Mouse (Mus musculus) forebrain, embryonic 14.5 days (tissue): Measurements from ENCODE around the gene Gm2056. TPM values are rescaled to one million over a fixed set of nuclear protein-coding genes. Genes with fewer than 3 reads are reported as not detected.
"Not testable (repeated sequence)": the region's sequence is repeated elsewhere in the genome, so short reads cannot be mapped to it uniquely, and the experiment has no call there.

ENCODE experiments used
- ATAC-seq: fragments of 200-750 bp; cut with Nextera tagmentation; 2 replicates; pipeline ENCODE4 v1.8.0; 2017; ENCODE audit warnings: mild to moderate bottlenecking, moderate library complexity
- DNase-seq: peaks from one replicate; pipeline ENCODE4 v3.0.0-alpha.2; 2015; ENCODE audit warnings: low spot score
- H3K27ac ChIP-seq: fragments of 300-500 bp; sonication (generic); 2 replicates; pipeline ENCODE4 v1.5.1; 2014; ENCODE audit warnings: low read depth, mild to moderate bottlenecking, control low read depth, low read length, moderate library complexity
- H3K27me3 ChIP-seq: fragments of 300-500 bp; sonication (generic); replicated peaks from 2 replicates; pipeline ENCODE4 v1.6.1; 2014; ENCODE audit warnings: low read length, control low read depth, mixed read lengths; ENCODE audit not compliant: control insufficient read depth, insufficient read depth
- H3K36me3 ChIP-seq: fragments of 300-500 bp; sonication (generic); 2 replicates; pipeline ENCODE4 v1.6.1; 2014; ENCODE audit warnings: low read length, control low read depth; ENCODE audit not compliant: control insufficient read depth, insufficient read depth
- H3K4me1 ChIP-seq: fragments of 300-500 bp; sonication (generic); 2 replicates; pipeline ENCODE4 v1.6.1; 2014; ENCODE audit warnings: antibody characterized with exemption, low read length, control low read depth; ENCODE audit not compliant: control insufficient read depth, insufficient read depth
- H3K4me2 ChIP-seq: fragments of 300-500 bp; sonication (generic); 2 replicates; pipeline ENCODE4 v1.6.1; 2014; ENCODE audit warnings: mild to moderate bottlenecking, control low read depth, low read length
- H3K4me3 ChIP-seq: fragments of 300-500 bp; sonication (generic); 2 replicates; pipeline ENCODE4 v1.5.1; 2014; ENCODE audit warnings: low read depth, low read length, control low read depth
- H3K9ac ChIP-seq: fragments of 300-500 bp; sonication (generic); 2 replicates; pipeline ENCODE4 v1.6.1; 2014; ENCODE audit warnings: mild to moderate bottlenecking, low read length, control low read depth, moderate library complexity
- H3K9me3 ChIP-seq: fragments of 300-500 bp; sonication (generic); replicated peaks from 2 replicates; pipeline ENCODE4 v1.6.1; 2016; ENCODE audit warnings: low read length, control low read depth, mixed read lengths; ENCODE audit not compliant: control insufficient read depth
- WGBS: fragments of 180-500 bp; shearing (Covaris S2); extraction: QIAGEN DNeasy Blood & Tissue Kit; methylation state at CpG from one replicate; pipeline ENCODE4 v1.1.7; 2014; 5-methylcytosine and 5-hydroxymethylcytosine counted together
- polyA plus RNA-seq: library from polyadenylated mRNA; unstranded; fragments of >200 nt; fragmentation: Nextera tagmentation; extraction: Ambion mirVana; gene quantifications from 2 replicates; pipeline ENCODE4 v1.2.1, GENCODE M21; 2014

The Gm2056 gene
- not detected in 2 replicates for polyA plus RNA-seq

GRCm38 (mm10) chr12:88026704-88027103, at the start of gene Gm2056:
Gene Gm2056 (plus strand): TSS chr12:88027004.
- not testable (repeated sequence) for H3K27me3 ChIP-seq, H3K27ac ChIP-seq, H3K9me3 ChIP-seq, H3K4me3 ChIP-seq, H3K36me3 ChIP-seq, DNase-seq, H3K9ac ChIP-seq, H3K4me1 ChIP-seq, ATAC-seq, H3K4me2 ChIP-seq
- WGBS: 100% methylated on average over 1 of the region's 1 CpGs

GRCm38 (mm10) chr12:87984000-87984399, 42.8 kb upstream of the Gm2056 start:
- not testable (repeated sequence) for H3K9me3 ChIP-seq
- peak; percentile 0 for DNase-seq

GRCm38 (mm10) chr12:88004118-88004517, 22.7 kb upstream of the Gm2056 start:
- not testable (repeated sequence) for H3K27me3 ChIP-seq, H3K4me2 ChIP-seq, H3K4me3 ChIP-seq, ATAC-seq, H3K36me3 ChIP-seq, H3K9me3 ChIP-seq, H3K4me1 ChIP-seq, H3K27ac ChIP-seq, DNase-seq, H3K9ac ChIP-seq
- 75% methylated on average over 3 of the region's 3 CpGs for WGBS

More at GRCm38 (mm10) chr12:87984000-87984399, 42.8 kb upstream of the Gm2056 start:
- not testable (repeated sequence) for ATAC-seq, H3K27ac ChIP-seq, H3K27me3 ChIP-seq, H3K4me1 ChIP-seq, H3K9ac ChIP-seq, H3K4me2 ChIP-seq, H3K36me3 ChIP-seq, H3K4me3 ChIP-seq

- ATAC-seq, H3K4me2 ChIP-seq, H3K27ac ChIP-seq, H3K36me3 ChIP-seq, H3K4me1 ChIP-seq, H3K9ac ChIP-seq, H3K9me3 ChIP-seq, H3K27me3 ChIP-seq, DNase-seq, H3K4me3 ChIP-seq: not testable (repeated sequence)
- WGBS: no CpG with 5 or more reads among the region's 1 CpGs
Measured at GRCm38 (mm10) chr12:88011548-88011947, 15.3 kb upstream of the Gm2056 start, which contains the start of gene Gm2075. Gene Gm2075 (plus strand): TSS chr12:88011848.

- H3K4me3 ChIP-seq, H3K4me2 ChIP-seq, H3K9ac ChIP-seq, H3K9me3 ChIP-seq, H3K27me3 ChIP-seq, H3K36me3 ChIP-seq, H3K4me1 ChIP-seq, DNase-seq, ATAC-seq, H3K27ac ChIP-seq: not testable (repeated sequence)
- WGBS: 85% methylated on average over 2 of the region's 2 CpGs
Measured at GRCm38 (mm10) chr12:88018671-88019070, 8.1 kb upstream of the Gm2056 start, which contains the start of gene Gm6803. Gene Gm6803 (minus strand): TSS chr12:88018771.

GRCm38 (mm10) chr12:88032250-88032649, 5.4 kb downstream of the Gm2056 start:
- not testable (repeated sequence) for DNase-seq, H3K9me3 ChIP-seq, H3K4me2 ChIP-seq, H3K4me3 ChIP-seq, H3K27me3 ChIP-seq, H3K9ac ChIP-seq, H3K4me1 ChIP-seq, ATAC-seq, H3K36me3 ChIP-seq, H3K27ac ChIP-seq
- 91% methylated on average over 5 of the region's 5 CpGs for WGBS

- ATAC-seq, H3K4me3 ChIP-seq, H3K9me3 ChIP-seq, H3K4me1 ChIP-seq, H3K27me3 ChIP-seq, H3K9ac ChIP-seq, H3K36me3 ChIP-seq, H3K27ac ChIP-seq, DNase-seq, H3K4me2 ChIP-seq: not testable (repeated sequence)
Measured at GRCm38 (mm10) chr12:88039062-88039461, 12.3 kb downstream of the Gm2056 start.

- not testable (repeated sequence) for H3K9ac ChIP-seq
Measured at GRCm38 (mm10) chr12:88039703-88040102, 12.9 kb downstream of the Gm2056 start.

GRCm38 (mm10) chr12:88045226-88045625, 18.4 kb downstream of the Gm2056 start:
- WGBS: 57% methylated on average over 1 of the region's 1 CpGs
- H3K9ac ChIP-seq, ATAC-seq, H3K4me1 ChIP-seq, H3K27me3 ChIP-seq, H3K4me2 ChIP-seq, DNase-seq, H3K27ac ChIP-seq, H3K4me3 ChIP-seq, H3K9me3 ChIP-seq, H3K36me3 ChIP-seq: not testable (repeated sequence)

More at GRCm38 (mm10) chr12:88039703-88040102, 12.9 kb downstream of the Gm2056 start:
- WGBS: 96% methylated on average over 1 of the region's 1 CpGs
- H3K27me3 ChIP-seq, H3K4me2 ChIP-seq, H3K9me3 ChIP-seq, H3K36me3 ChIP-seq, H3K4me3 ChIP-seq, DNase-seq, H3K27ac ChIP-seq, ATAC-seq, H3K4me1 ChIP-seq: not testable (repeated sequence)
